Mouse (Mus musculus): Measurements from ENCODE around the gene Tcf25.

- no peak for TF ChIP-seq GATA1 (IDR thresholded peaks at IDR 0.05; ENCODE audit: low read length)
- TF ChIP-seq TAL1 (IDR thresholded peaks at IDR 0.05; ENCODE audit: low read length), result no peak
Measured at GRCm38 (mm10) chr8:123445981-123446380, 72.4 kb downstream of the Tcf25 start.

All from erythroblast, embryonic 14.5 days (primary cell).